Mouse (Mus musculus): ENCODE measurements around the gene Kctd21. TPM values are rescaled to one million over a fixed set of nuclear protein-coding genes. Genes with fewer than 3 reads are reported as not detected.

Gene Kctd21
- total and polyA plus RNA-seq, 3 experiments = 0.19 to 0.81 (median 0.46) TPM

DNA sequence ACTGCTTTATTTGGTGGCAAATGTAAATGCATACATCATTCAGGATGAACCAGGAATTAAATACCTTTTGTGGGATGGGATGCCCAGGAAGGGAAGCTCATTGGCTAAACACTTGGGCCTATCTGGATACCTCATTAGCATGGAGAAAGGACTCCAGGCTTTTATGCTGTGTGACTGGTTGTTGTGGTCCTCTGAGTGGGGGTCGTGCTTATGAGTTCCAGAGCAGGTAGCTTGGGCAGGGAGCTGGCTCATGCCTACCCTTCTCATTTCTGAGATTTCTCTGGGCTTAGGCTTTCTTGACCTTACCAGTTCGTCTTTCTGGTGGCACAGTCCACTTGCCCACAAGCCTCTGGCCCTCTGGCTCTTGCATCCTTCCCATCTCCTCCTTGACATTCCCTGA lies 62.2 kb downstream of the Kctd21 start:
- Histone ChIP-seq H3K9me3 (replicated peaks; ENCODE audit: low read length) (no peaks in the 10 kb centered on the region), H3K4me2 (ENCODE audit: insufficient read depth, low read depth, poor library complexity, severe bottlenecking) (no peak overlapping the region), H3K4me3 (replicated peaks in 1 of 3; ENCODE audit: low read depth in 2 of 3, low read length in 2 of 3, poor library complexity in 1 of 3) (no peak overlapping the region), H3K9ac (ENCODE audit: insufficient read depth, low read depth) (no peak overlapping the region), H3K4me1 (ENCODE audit: control insufficient read depth in 1 of 2, insufficient read depth in 2 of 2) (peaks cover 7 to 9% of the 10 kb centered on the region in 2 experiments), H3K27me3 (replicated peaks) (no peaks in the 10 kb centered on the region), H3K27ac (ENCODE audit: insufficient read depth, low read depth) (no peak overlapping the region), H3K79me2 (replicated peaks; ENCODE audit: control insufficient read depth, extremely low read depth, insufficient read depth, poor library complexity, severe bottlenecking) (no peaks in the 10 kb centered on the region), H3K36me3 (replicated peaks in 1 of 2; ENCODE audit: control insufficient read depth in 1 of 2, insufficient read depth in 1 of 2, low read length in 1 of 2) (peaks cover 27 to 40% of the 10 kb centered on the region in 2 experiments)
- in situ Hi-C loops (cut with MboI; ENCODE audit: low pct_ligation_motif_present, low pct_unique_long_range_greater_than_20kb, low sequenced_read_pairs) = no loop called here
- dilution Hi-C loops (cut with MboI; ENCODE audit: extremely low pct_ligation_motif_present, extremely low pct_unique_long_range_greater_than_20kb, low sequenced_read_pairs) = no loop called here
- TF ChIP-seq ELF1 (IDR thresholded peaks at IDR 0.05; ENCODE audit: low read depth, low read length) (no peak), KAT2A (IDR thresholded peaks at IDR 0.05; ENCODE audit: insufficient replicate concordance, low read length) (no peak), POLR2AphosphoS2 (IDR thresholded peaks at IDR 0.05; ENCODE audit: low read depth, low read length) (no peak), MYC (IDR thresholded peaks at IDR 0.05; ENCODE audit: low read depth, low read length) (no peak), TBP (conservative IDR thresholded peaks at IDR 0.05; ENCODE audit: low read depth, low read length) (no peak), USF1 (IDR thresholded peaks at IDR 0.05; ENCODE audit: low read depth, low read length) (no peak), RAD21 (IDR thresholded peaks at IDR 0.05; ENCODE audit: low read depth, low read length) (no peak), TCF12 (IDR thresholded peaks at IDR 0.05; ENCODE audit: low read depth, low read length) (no peak), E2F4 (IDR thresholded peaks at IDR 0.05; ENCODE audit: insufficient replicate concordance, low read depth, low read length) (no peak), ZC3H11A (IDR thresholded peaks at IDR 0.05; ENCODE audit: low read depth, low read length) (no peak), ZNF384 (IDR thresholded peaks at IDR 0.05; ENCODE audit: low read depth, low read length) (no peak), UBTF (IDR thresholded peaks at IDR 0.05; ENCODE audit: low read depth, low read length) (no peak)
- DNase-seq (ENCODE audit: extremely low read depth) = no peak

DNA sequence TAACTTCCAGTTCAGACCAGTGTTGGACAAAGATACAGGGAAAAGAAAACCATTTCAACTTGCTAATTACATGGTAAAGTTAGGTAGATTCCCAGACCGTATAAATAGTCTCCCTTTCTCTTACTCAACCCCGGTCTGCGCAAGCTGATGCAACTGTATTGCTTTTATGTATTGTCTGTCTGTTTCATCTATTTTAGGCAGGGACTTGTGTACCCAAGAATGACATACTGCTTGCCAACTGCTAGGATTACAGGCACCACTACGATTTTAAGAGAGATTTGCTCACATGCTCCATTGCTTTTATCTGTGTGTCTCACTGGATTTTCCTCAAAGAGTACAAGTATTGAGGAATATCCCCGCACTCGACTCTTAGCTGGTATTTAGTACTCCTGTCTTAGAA lies 66.8 kb downstream of the Kctd21 start:
- Histone ChIP-seq H3K4me1 (ENCODE audit: control insufficient read depth in 1 of 2, insufficient read depth in 2 of 2) (peaks cover 20 to 29% of the 10 kb centered on the region in 2 experiments), H3K79me2 (replicated peaks; ENCODE audit: control insufficient read depth, extremely low read depth, insufficient read depth, poor library complexity, severe bottlenecking) (peaks cover 36% of the 10 kb centered on the region), H3K27ac (ENCODE audit: insufficient read depth, low read depth) (no peak overlapping the region; the same call in 1 of the 2 replicates), H3K36me3 (replicated peaks in 1 of 2; ENCODE audit: control insufficient read depth in 1 of 2, insufficient read depth in 1 of 2, low read length in 1 of 2) (peaks cover 0 to 24% of the 10 kb centered on the region in 2 experiments), H3K4me3 (replicated peaks in 1 of 3; ENCODE audit: low read depth in 2 of 3, low read length in 2 of 3, poor library complexity in 1 of 3) (no peak overlapping the region), H3K4me2 (ENCODE audit: insufficient read depth, low read depth, poor library complexity, severe bottlenecking) (0 out of 2 replicates have a peak overlapping the region, but pooled peaks have one; percentile 14), H3K9me3 (replicated peaks; ENCODE audit: low read length) (peaks cover 4% of the 10 kb centered on the region), H3K27me3 (replicated peaks) (no peaks in the 10 kb centered on the region), H3K9ac (ENCODE audit: insufficient read depth, low read depth) (peak overlapping the region; percentile 1; the same call in 1 of the 2 replicates)
- TF ChIP-seq MXI1 (IDR thresholded peaks at IDR 0.05; ENCODE audit: low read depth, low read length) (no peak), CTCF (conservative IDR thresholded peaks at IDR 0.05 in 1 of 2, IDR thresholded peaks at IDR 0.05 in 1 of 2; ENCODE audit: low read depth in 2 of 2, low read length in 2 of 2) (no peak), TBP (conservative IDR thresholded peaks at IDR 0.05; ENCODE audit: low read depth, low read length) (no peak), BHLHE40 (IDR thresholded peaks at IDR 0.05; ENCODE audit: low read depth, low read length) (no peak), ZNF384 (IDR thresholded peaks at IDR 0.05; ENCODE audit: low read depth, low read length) (no peak), MEF2A (IDR thresholded peaks at IDR 0.05; ENCODE audit: borderline replicate concordance, low read depth, low read length) (no peak), CHD1 (IDR thresholded peaks at IDR 0.05; ENCODE audit: low read depth, low read length) (no peak), HCFC1 (IDR thresholded peaks at IDR 0.05; ENCODE audit: low read depth, low read length) (no peak), IRF4 (IDR thresholded peaks at IDR 0.05; ENCODE audit: low read depth, low read length) (no peak), KAT2A (IDR thresholded peaks at IDR 0.05; ENCODE audit: insufficient replicate concordance, low read length) (no peak), NELFE (IDR thresholded peaks at IDR 0.05; ENCODE audit: low read depth, low read length) (no peak), TCF12 (IDR thresholded peaks at IDR 0.05; ENCODE audit: low read depth, low read length) (no peak), ZMIZ1 (IDR thresholded peaks at IDR 0.05; ENCODE audit: low read depth, low read length) (no peak), RCOR1 (conservative IDR thresholded peaks at IDR 0.05; ENCODE audit: low read depth, low read length) (no peak)
- in situ Hi-C loops (cut with MboI; ENCODE audit: low pct_ligation_motif_present, low pct_unique_long_range_greater_than_20kb, low sequenced_read_pairs) (no loop called here), dilution Hi-C loops (cut with MboI; ENCODE audit: extremely low pct_ligation_motif_present, extremely low pct_unique_long_range_greater_than_20kb, low sequenced_read_pairs) (no loop called here)
- no peak for DNase-seq (ENCODE audit: extremely low read depth)
